Mouse (Mus musculus): ENCODE results near the gene Rnase11. TPM values are rescaled to one million over a fixed set of nuclear protein-coding genes. Genes with fewer than 3 reads are reported as not detected.
A peak's percentile ranks its signal among the peaks of the same experiment; 100 is the strongest.

The Rnase11 gene
- polyA plus RNA-seq, 1 experiment = not detected

DNA sequence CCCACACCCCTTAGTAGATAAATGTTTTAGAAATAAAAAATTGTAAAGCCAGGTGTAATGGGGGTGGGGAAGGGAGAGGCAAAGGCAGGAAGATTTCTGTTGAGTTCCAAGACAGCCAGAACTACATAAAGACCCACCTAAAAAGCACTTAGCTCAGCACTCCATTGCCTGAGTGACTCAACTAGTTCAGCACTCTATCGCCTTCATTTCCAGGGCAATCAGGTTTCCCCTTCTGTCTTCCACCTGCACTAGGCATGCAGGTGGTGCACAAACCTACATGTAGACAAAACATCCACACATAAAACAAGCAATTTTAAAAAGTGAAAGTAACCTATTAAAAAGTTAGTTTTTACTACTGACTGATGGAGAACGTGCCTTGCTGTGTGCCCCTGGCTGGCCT is 35.1 kb upstream of the Rnase11 start:
- TF ChIP-seq POLR2A (IDR thresholded peaks at IDR 0.05; ENCODE audit: borderline replicate concordance, control insufficient read depth, low read depth, low read length) = no peak
- TF ChIP-seq CTCF (IDR thresholded peaks at IDR 0.05; ENCODE audit: control insufficient read depth, insufficient read depth, low read length) = no peak
- no peak overlapping the region for H3K4me3 ChIP-seq (replicated peaks; ENCODE audit: control insufficient read depth, low read depth, low read length)
- WGBS = 77% methylated on average over 2 of the region's 2 CpGs
- H3K4me1 ChIP-seq (ENCODE audit: control insufficient read depth, insufficient read depth, low read length) = no peaks in the 10 kb centered on the region
- no peak overlapping the region for H3K27ac ChIP-seq (ENCODE audit: control insufficient read depth, insufficient read depth, low read depth, low read length, poor library complexity)

DNA sequence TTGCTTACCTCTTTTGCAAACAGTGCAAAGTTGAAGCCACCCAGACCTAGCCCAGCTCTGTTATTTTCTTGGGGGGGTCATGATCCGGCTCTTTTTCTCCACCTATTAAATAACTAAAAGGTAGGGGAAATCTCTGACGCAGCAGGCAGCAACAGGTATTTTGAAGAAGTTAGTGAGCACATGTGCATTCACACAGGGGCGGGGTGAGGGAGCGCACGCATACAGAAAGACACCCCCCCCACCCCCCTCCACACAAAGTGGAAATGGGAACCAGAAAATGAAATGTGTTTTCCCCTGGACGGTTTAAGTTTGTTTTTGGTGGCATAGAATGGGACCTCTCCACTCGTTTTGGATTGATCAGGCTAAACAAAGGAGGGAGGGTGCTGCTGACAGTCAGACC is 33.8 kb upstream of the Rnase11 start:
- Histone ChIP-seq H3K4me1 (ENCODE audit: control insufficient read depth, insufficient read depth, low read length) (no peaks in the 10 kb centered on the region), H3K4me3 (replicated peaks; ENCODE audit: control insufficient read depth, low read depth, low read length) (no peak overlapping the region), H3K27ac (ENCODE audit: control insufficient read depth, insufficient read depth, low read depth, low read length, poor library complexity) (no peak overlapping the region)
- 2% methylated on average over 7 of the region's 7 CpGs for WGBS
- TF ChIP-seq CTCF (IDR thresholded peaks at IDR 0.05; ENCODE audit: control insufficient read depth, insufficient read depth, low read length) (no peak), POLR2A (IDR thresholded peaks at IDR 0.05; ENCODE audit: borderline replicate concordance, control insufficient read depth, low read depth, low read length) (no peak)

DNA sequence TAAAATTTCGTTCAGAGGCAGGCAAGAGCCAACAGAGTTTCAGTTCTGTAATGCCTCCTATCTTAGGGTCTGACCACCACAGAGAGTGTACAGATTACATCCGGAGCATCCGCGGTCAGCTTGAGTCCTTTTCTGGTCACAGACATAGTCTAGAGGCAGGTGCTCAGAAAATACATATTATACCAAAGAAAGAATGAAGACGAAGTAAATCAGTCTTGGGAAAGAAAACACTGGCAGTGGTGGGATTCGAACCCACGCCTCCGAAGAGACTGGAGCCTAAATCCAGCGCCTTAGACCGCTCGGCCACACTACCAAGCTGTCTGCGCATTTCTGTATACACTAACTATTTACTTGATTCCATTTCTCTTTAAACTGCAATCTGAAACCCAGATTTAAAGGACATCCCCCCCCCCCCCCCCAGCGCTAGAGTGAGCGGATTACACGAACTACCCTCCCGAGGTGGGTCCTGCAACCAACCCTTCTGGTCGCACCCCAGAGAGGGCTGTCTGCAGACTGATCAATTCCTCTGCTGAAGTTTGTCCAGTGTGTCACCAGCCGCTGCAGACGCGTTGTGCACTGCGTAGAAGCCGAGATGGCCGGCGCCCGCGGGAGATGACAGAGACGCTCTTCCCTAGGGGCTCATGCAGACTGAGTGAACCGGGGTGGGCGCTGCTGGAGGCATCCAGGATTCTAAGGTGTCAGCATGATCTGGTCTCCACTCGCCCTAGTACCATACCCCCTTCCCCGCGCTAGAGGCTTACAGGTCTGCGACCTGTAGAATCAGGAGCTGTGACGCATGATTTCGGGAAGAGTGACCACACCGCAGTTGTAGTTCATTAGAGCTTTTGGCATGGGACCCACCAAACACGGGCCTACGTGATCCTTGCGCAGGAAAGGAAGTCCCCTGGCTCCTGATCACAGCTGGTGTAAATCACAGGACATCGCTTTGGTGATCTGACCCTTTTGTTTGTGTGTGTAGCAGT is 32.9 kb upstream of the Rnase11 start:
- WGBS = 2% methylated on average over 40 of the region's 40 CpGs
- Histone ChIP-seq H3K4me1 (ENCODE audit: control insufficient read depth, insufficient read depth, low read length) (no peaks in the 10 kb centered on the region), H3K27ac (ENCODE audit: control insufficient read depth, insufficient read depth, low read depth, low read length, poor library complexity) (no peak overlapping the region)

DNA sequence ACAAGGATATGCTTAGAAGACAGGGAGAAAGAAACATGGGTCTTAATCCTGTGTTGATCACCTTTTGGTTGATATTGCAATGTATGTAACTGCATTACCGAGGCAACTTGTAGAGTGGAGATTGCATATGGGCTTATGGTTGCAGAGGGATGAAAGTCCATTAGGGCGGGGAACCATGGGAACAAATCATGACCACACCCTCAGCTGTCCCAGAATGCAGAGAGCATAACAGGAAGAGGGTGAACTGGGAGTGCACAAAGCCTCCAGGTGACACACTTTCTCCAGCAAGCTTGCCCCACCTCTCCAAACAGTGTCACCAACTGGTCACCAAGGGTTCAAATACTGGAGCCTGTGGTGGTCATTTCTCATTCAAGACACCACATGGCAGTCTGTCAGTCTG is 31.1 kb upstream of the Rnase11 start:
- 77% methylated on average over 2 of the region's 2 CpGs for WGBS
- Histone ChIP-seq H3K4me3 (replicated peaks; ENCODE audit: control insufficient read depth, low read depth, low read length) (no peak overlapping the region), H3K27ac (ENCODE audit: control insufficient read depth, insufficient read depth, low read depth, low read length, poor library complexity) (no peak overlapping the region), H3K4me1 (ENCODE audit: control insufficient read depth, insufficient read depth, low read length) (no peaks in the 10 kb centered on the region)
- TF ChIP-seq CTCF (IDR thresholded peaks at IDR 0.05; ENCODE audit: control insufficient read depth, insufficient read depth, low read length) (no peak), POLR2A (IDR thresholded peaks at IDR 0.05; ENCODE audit: borderline replicate concordance, control insufficient read depth, low read depth, low read length) (no peak)

More for the DNA sequence above, 32.9 kb upstream of the Rnase11 start:
- TF ChIP-seq CTCF (IDR thresholded peaks at IDR 0.05; ENCODE audit: control insufficient read depth, insufficient read depth, low read length) (no peak), POLR2A (IDR thresholded peaks at IDR 0.05; ENCODE audit: borderline replicate concordance, control insufficient read depth, low read depth, low read length) (no peak)
- H3K4me3 ChIP-seq (replicated peaks; ENCODE audit: control insufficient read depth, low read depth, low read length) = peak overlapping the region; percentile 49

DNA sequence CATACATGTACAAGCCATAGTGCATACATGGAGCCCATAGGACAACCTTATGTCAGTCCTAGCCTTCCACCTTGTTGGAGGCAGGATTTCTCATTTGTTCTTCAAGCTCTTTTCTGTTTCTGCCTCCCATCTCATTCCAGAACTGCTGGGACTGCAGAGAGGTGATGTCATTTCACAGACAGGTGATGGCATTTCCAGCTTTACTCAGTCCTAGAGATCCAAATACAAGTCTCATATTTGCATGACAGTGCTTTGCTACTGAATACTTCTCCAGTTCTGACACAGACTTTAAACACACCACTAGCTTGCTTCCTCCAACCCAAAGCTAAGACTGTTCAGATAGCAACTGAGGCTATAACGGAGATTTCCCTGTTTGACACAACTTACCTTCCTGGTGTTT is 29.2 kb upstream of the Rnase11 start:
- 73% methylated on average over 1 of the region's 1 CpGs for WGBS
- TF ChIP-seq CTCF (IDR thresholded peaks at IDR 0.05; ENCODE audit: control insufficient read depth, insufficient read depth, low read length) = no peak
- no peak for TF ChIP-seq POLR2A (IDR thresholded peaks at IDR 0.05; ENCODE audit: borderline replicate concordance, control insufficient read depth, low read depth, low read length)
- no peak overlapping the region for H3K27ac ChIP-seq (ENCODE audit: control insufficient read depth, insufficient read depth, low read depth, low read length, poor library complexity)
- H3K4me1 ChIP-seq (ENCODE audit: control insufficient read depth, insufficient read depth, low read length) = no peaks in the 10 kb centered on the region; the same call in 1 of the 2 replicates
- H3K4me3 ChIP-seq (replicated peaks; ENCODE audit: control insufficient read depth, low read depth, low read length) = no peak overlapping the region

DNA sequence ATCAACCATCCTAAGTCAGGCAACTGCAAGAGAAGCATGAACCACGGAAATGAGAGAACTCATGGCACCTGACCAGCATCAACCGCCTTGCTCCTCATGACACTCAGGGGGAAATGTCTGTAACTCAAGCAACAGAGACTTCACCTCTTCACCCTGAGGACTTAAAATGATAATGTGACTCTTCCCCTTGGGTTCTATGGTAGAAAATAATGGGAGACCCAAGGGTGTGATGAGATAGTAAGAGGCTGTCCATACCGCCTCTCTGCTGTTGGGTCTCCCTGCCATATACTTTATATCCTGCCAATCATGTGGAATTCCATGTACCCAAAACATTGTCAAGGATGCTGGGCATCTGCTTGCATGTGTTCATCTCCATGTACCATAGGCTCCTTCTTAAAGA is 24.4 kb upstream of the Rnase11 start, which contains the start of gene Olfr750:
Olfr750 (minus strand) TSS at position 101 of the 400 bp plus-strand sequence.
- Histone ChIP-seq H3K4me1 (ENCODE audit: control insufficient read depth, insufficient read depth, low read length) (no peaks in the 10 kb centered on the region; the same call in 1 of the 2 replicates), H3K27ac (ENCODE audit: control insufficient read depth, insufficient read depth, low read depth, low read length, poor library complexity) (no peak within 1 kb of the TSS), H3K4me3 (replicated peaks; ENCODE audit: control insufficient read depth, low read depth, low read length) (no peak within 1 kb of the TSS)
- 77% methylated on average over 3 of the region's 3 CpGs for WGBS
- TF ChIP-seq CTCF (IDR thresholded peaks at IDR 0.05; ENCODE audit: control insufficient read depth, insufficient read depth, low read length) (no peak), POLR2A (IDR thresholded peaks at IDR 0.05; ENCODE audit: borderline replicate concordance, control insufficient read depth, low read depth, low read length) (no peak)

DNA sequence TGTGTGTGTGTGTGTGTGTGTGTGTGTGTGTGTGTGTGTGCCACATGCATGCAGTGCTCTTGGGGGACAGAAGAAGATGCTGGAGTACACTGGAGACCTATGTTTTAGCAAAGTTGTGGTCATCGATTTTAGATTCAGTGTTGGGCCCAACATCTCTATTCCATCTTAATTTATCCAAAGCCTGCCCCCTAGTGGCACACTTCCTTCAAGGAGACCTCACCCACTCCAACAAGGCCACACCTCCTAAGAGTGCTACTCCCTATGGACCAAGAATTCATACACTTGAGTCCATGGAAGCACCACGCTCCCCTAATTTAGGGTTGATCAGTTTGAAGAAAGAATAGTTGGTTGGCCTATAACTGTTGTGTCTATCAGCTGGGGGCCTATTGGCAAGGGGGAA is 19.7 kb upstream of the Rnase11 start:
- Histone ChIP-seq H3K4me3 (replicated peaks; ENCODE audit: control insufficient read depth, low read depth, low read length) (no peak overlapping the region), H3K4me1 (ENCODE audit: control insufficient read depth, insufficient read depth, low read length) (no peaks in the 10 kb centered on the region; the same call in 1 of the 2 replicates), H3K27ac (ENCODE audit: control insufficient read depth, insufficient read depth, low read depth, low read length, poor library complexity) (no peak overlapping the region)
- 67% methylated on average over 2 of the region's 2 CpGs for WGBS
- TF ChIP-seq POLR2A (IDR thresholded peaks at IDR 0.05; ENCODE audit: borderline replicate concordance, control insufficient read depth, low read depth, low read length) (no peak), CTCF (IDR thresholded peaks at IDR 0.05; ENCODE audit: control insufficient read depth, insufficient read depth, low read length) (peak; percentile 44; the same call in 1 of the 2 replicates)

DNA sequence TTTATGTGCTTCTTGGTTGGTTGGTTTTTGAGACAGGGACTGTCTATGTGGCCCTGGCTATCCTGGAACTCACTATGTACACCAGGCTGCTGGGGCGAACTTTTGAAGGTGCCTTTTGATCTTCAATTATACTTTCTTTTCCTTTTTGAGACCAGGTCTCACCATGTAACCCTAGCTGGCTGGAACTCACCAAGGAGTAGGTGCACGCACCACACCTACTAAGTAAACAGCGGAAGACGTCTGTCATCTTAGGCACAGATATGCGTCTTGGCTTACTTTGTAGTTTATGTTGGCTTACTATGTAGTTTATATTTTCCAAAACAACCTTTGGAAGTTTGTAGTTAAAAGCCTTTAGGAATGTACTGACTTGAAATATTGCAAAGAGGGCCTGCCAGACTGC is 19.0 kb upstream of the Rnase11 start:
- WGBS = 85% methylated on average over 5 of the region's 5 CpGs
- no peaks in the 10 kb centered on the region; the same call in 1 of the 2 replicates for H3K4me1 ChIP-seq (ENCODE audit: control insufficient read depth, insufficient read depth, low read length)
- TF ChIP-seq CTCF (IDR thresholded peaks at IDR 0.05; ENCODE audit: control insufficient read depth, insufficient read depth, low read length) (no peak), POLR2A (IDR thresholded peaks at IDR 0.05; ENCODE audit: borderline replicate concordance, control insufficient read depth, low read depth, low read length) (no peak)
- H3K27ac ChIP-seq (ENCODE audit: control insufficient read depth, insufficient read depth, low read depth, low read length, poor library complexity) = no peak overlapping the region
- no peak overlapping the region for H3K4me3 ChIP-seq (replicated peaks; ENCODE audit: control insufficient read depth, low read depth, low read length)

Measured in bone marrow, adult 2 months (tissue).